Mouse (Mus musculus) intestine, embryonic 14.5 days (tissue): ENCODE measurements around the gene Gm13694. TPM values are rescaled to one million over a fixed set of nuclear protein-coding genes. Genes with fewer than 3 reads are reported as not detected.
"Not testable (repeated sequence)": the region's sequence is repeated elsewhere in the genome, so short reads cannot be mapped to it uniquely, and the experiment has no call there.

Experiments used
- ATAC-seq: fragments of 200-750 bp; cut with Nextera tagmentation; replicated peaks from 2 replicates; pipeline ENCODE4 v1.8.0; 2017; ENCODE audit warnings: low read depth, moderate number of reproducible peaks, moderate TSS enrichment, moderate library complexity; ENCODE audit not compliant: low FRiP score, low TSS enrichment
- DNase-seq: peaks from one replicate; pipeline ENCODE4 v3.0.0-alpha.2; 2018; ENCODE audit warnings: low spot score
- H3K27ac ChIP-seq: fragments of 300-500 bp; sonication (generic); 2 replicates; pipeline ENCODE4 v1.5.1; 2014; ENCODE audit warnings: low read depth, mild to moderate bottlenecking, control low read depth
- H3K27me3 ChIP-seq: fragments of 300-500 bp; sonication (generic); replicated peaks from 2 replicates; pipeline ENCODE4 v1.6.1; 2014; ENCODE audit warnings: low read length, control low read depth; ENCODE audit not compliant: control insufficient read depth, insufficient read depth
- H3K36me3 ChIP-seq: fragments of 300-500 bp; sonication (generic); 2 replicates; pipeline ENCODE4 v1.6.1; 2014; ENCODE audit warnings: low read length, control low read depth; ENCODE audit not compliant: control insufficient read depth, insufficient read depth
- H3K4me1 ChIP-seq: fragments of 300-500 bp; sonication (generic); replicated peaks from 2 replicates; pipeline ENCODE4 v1.6.1; 2014; ENCODE audit warnings: low read length, control low read depth, mixed read lengths; ENCODE audit not compliant: control insufficient read depth, insufficient read depth
- H3K4me2 ChIP-seq: fragments of 300-500 bp; sonication (generic); 2 replicates; pipeline ENCODE4 v1.6.1; 2014; ENCODE audit warnings: low read length
- H3K4me3 ChIP-seq: fragments of 300-500 bp; sonication (generic); 2 replicates; pipeline ENCODE4 v1.5.1; 2014; ENCODE audit warnings: low read depth, low read length, control low read depth, mixed read lengths
- H3K9ac ChIP-seq: fragments of 300-500 bp; sonication (generic); 2 replicates; pipeline ENCODE4 v1.6.1; 2014; ENCODE audit warnings: mild to moderate bottlenecking, low read length
- H3K9me3 ChIP-seq: fragments of 300-500 bp; sonication (generic); 2 replicates; pipeline ENCODE4 v1.6.1; 2016; ENCODE audit warnings: low read length, control low read depth; ENCODE audit not compliant: control insufficient read depth
- WGBS: fragments of 180-500 bp; shearing (Covaris S2); extraction: QIAGEN DNeasy Blood & Tissue Kit; methylation state at CpG from one replicate; pipeline ENCODE4 v1.1.7; 2014; 5-methylcytosine and 5-hydroxymethylcytosine counted together
- polyA plus RNA-seq: library from polyadenylated mRNA; unstranded; fragments of >200 nt; fragmentation: Nextera tagmentation; extraction: Ambion mirVana; gene quantifications from 2 replicates; pipeline ENCODE4 v1.2.1, GENCODE M21; 2014

The Gm13694 gene
- not detected in 2 replicates for polyA plus RNA-seq

- not testable (repeated sequence) for H3K9me3 ChIP-seq, H3K4me1 ChIP-seq, H3K36me3 ChIP-seq, H3K27ac ChIP-seq, H3K27me3 ChIP-seq, H3K4me3 ChIP-seq, ATAC-seq, H3K4me2 ChIP-seq, DNase-seq, H3K9ac ChIP-seq
- WGBS, result no CpG with 5 or more reads among the region's 6 CpGs
Observed at GRCm38 (mm10) chr2:83978633-83979032, at the start of gene Gm13694. TSS of gene Gm13694 (plus strand) at chr2:83978933.

- no peak overlapping the region for H3K27ac ChIP-seq
- H3K9ac ChIP-seq, result no peak overlapping the region
- 49% methylated on average over 2 of the region's 2 CpGs for WGBS
- no peak for DNase-seq
- H3K9me3 ChIP-seq, result no peaks in the 10 kb centered on the region
- H3K4me1 ChIP-seq, result no peaks in the 10 kb centered on the region
- no peak overlapping the region for H3K4me2 ChIP-seq
- ATAC-seq, result no peak
- H3K4me3 ChIP-seq, result no peak overlapping the region
- H3K27me3 ChIP-seq, result no peaks in the 10 kb centered on the region
- H3K36me3 ChIP-seq, result no peaks in the 10 kb centered on the region
Observed at GRCm38 (mm10) chr2:83929478-83930088, 49.1 kb upstream of the Gm13694 start.

GRCm38 (mm10) chr2:83940931-83941361, 37.8 kb upstream of the Gm13694 start, which contains the start of gene Zswim2:
TSS of gene Zswim2 (minus strand) at chr2:83941228.
- Histone ChIP-seq H3K9me3 (no peaks in the 10 kb centered on the region), H3K4me1 (no peaks in the 10 kb centered on the region), H3K27ac (no peak within 1 kb of the TSS), H3K4me2 (peak within 1 kb of the TSS; percentile 39), H3K9ac (no peak within 1 kb of the TSS), H3K4me3 (peak within 1 kb of the TSS; percentile 16; the same call in 1 of the 2 replicates), H3K27me3 (no peaks in the 10 kb centered on the region), H3K36me3 (no peaks in the 10 kb centered on the region)
- WGBS, result 2% methylated on average over 20 of the region's 20 CpGs
- DNase-seq (peak; percentile 74), ATAC-seq (peak; percentile 47)

GRCm38 (mm10) chr2:83941378-83941777, 37.4 kb upstream of the Gm13694 start:
- Histone ChIP-seq H3K27me3 (no peaks in the 10 kb centered on the region), H3K4me2 (peak overlapping the region; percentile 39), H3K27ac (no peak overlapping the region), H3K4me3 (0 out of 2 replicates have a peak overlapping the region, but pooled peaks have one; percentile 16), H3K4me1 (no peaks in the 10 kb centered on the region), H3K9ac (no peak overlapping the region), H3K36me3 (no peaks in the 10 kb centered on the region), H3K9me3 (no peaks in the 10 kb centered on the region)
- ATAC-seq (no peak), DNase-seq (no peak)
- 50% methylated on average over 3 of the region's 3 CpGs for WGBS

GRCm38 (mm10) chr2:83941792-83942191, 36.9 kb upstream of the Gm13694 start:
- H3K4me3 ChIP-seq, result no peak overlapping the region
- ATAC-seq, result no peak
- H3K9me3 ChIP-seq, result no peaks in the 10 kb centered on the region
- H3K4me2 ChIP-seq, result no peak overlapping the region
- 73% methylated on average over 4 of the region's 4 CpGs for WGBS
- no peak overlapping the region for H3K9ac ChIP-seq
- no peaks in the 10 kb centered on the region for H3K36me3 ChIP-seq
- no peaks in the 10 kb centered on the region for H3K4me1 ChIP-seq
- H3K27ac ChIP-seq, result no peak overlapping the region
- DNase-seq, result no peak
- H3K27me3 ChIP-seq, result no peaks in the 10 kb centered on the region

GRCm38 (mm10) chr2:83955393-83955792, 23.3 kb upstream of the Gm13694 start, which contains the start of gene Gm13698:
TSS of gene Gm13698 (plus strand) at chr2:83955693.
- not testable (repeated sequence) for H3K4me2 ChIP-seq, ATAC-seq, DNase-seq, H3K4me1 ChIP-seq, H3K36me3 ChIP-seq, H3K9me3 ChIP-seq, H3K27me3 ChIP-seq, H3K4me3 ChIP-seq, H3K9ac ChIP-seq, H3K27ac ChIP-seq
- no CpG with 5 or more reads among the region's 6 CpGs for WGBS

- H3K27me3 ChIP-seq, ATAC-seq, H3K4me2 ChIP-seq, H3K4me1 ChIP-seq, H3K36me3 ChIP-seq, H3K9ac ChIP-seq, DNase-seq, H3K27ac ChIP-seq, H3K4me3 ChIP-seq, H3K9me3 ChIP-seq: not testable (repeated sequence)
- WGBS, result no CpG with 5 or more reads among the region's 6 CpGs
Observed at GRCm38 (mm10) chr2:83961203-83961602, 17.5 kb upstream of the Gm13694 start, which contains the start of gene Gm13693. TSS of gene Gm13693 (plus strand) at chr2:83961503.

- H3K9me3 ChIP-seq, H3K4me2 ChIP-seq, H3K4me1 ChIP-seq, H3K27ac ChIP-seq, H3K4me3 ChIP-seq, H3K9ac ChIP-seq, ATAC-seq, H3K27me3 ChIP-seq, DNase-seq, H3K36me3 ChIP-seq: not testable (repeated sequence)
- whole genome bisulfite sequencing, result no CpG with 5 or more reads among the region's 6 CpGs
Observed at GRCm38 (mm10) chr2:83967013-83967412, 11.7 kb upstream of the Gm13694 start, which contains the start of gene Gm13695. TSS of gene Gm13695 (plus strand) at chr2:83967313.

- not testable (repeated sequence) for DNase-seq, H3K4me2 ChIP-seq, ATAC-seq, H3K9ac ChIP-seq, H3K27ac ChIP-seq, H3K9me3 ChIP-seq, H3K4me3 ChIP-seq, H3K27me3 ChIP-seq, H3K4me1 ChIP-seq, H3K36me3 ChIP-seq
- WGBS, result no CpG with 5 or more reads among the region's 6 CpGs
Observed at GRCm38 (mm10) chr2:83972823-83973222, 5.9 kb upstream of the Gm13694 start, which contains the start of gene Gm13696. TSS of gene Gm13696 (plus strand) at chr2:83973123.
